ENCODE assay signal across 35 mouse cellular contexts in the genomic region with DNA sequence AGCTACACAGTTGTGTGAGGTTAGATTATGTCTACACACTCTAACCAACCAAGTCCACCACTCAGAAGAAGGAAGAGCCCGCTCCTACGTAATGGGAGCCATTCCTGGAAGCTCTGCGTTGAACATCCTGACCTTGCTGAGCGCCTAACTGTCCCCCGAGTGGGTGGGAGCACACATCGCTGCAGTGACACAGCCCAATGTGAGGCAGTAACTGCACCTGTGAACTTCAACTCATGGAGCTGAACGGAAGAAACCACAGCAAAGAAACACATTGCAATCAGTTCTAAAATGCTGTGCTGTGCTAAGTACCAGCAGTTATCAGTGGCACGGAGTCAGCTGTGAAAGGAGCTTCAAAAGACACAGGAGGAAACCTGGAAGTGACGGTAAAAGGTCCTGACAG. TPM values are rescaled to one million over a fixed set of nuclear protein-coding genes. Genes with fewer than 3 reads are reported as not detected.
A peak's percentile ranks its signal among the peaks of the same experiment; 100 is the strongest.
DNase-seq lines count a peak whose midpoint lies in the region; ATAC-seq lines count a peak whose summit lies in the region.
"Had no signal": no experiment of that assay in that cellular context is flagged by ENCODE, and none has a peak within 500 bp of the region (broad histone marks: within the 10 kb centered on the region; RNA-seq: fewer than 3 reads in every experiment).

No protein-coding gene starts in this region.

- H3K4me1 ChIP-seq in heart, embryonic 16.5 days (ENCODE audit: control insufficient read depth, insufficient read depth, low read length), result no peaks in the 10 kb centered on the region
- peaks cover 9% of the 10 kb centered on the region for H3K4me1 ChIP-seq in heart, embryonic 10.5 days
- H3K4me1 ChIP-seq in brown adipose tissue, adult 24 weeks (ENCODE audit: control insufficient read depth, insufficient read depth, insufficient read length, low read length), result peaks cover 19% of the 10 kb centered on the region
- H3K4me1 ChIP-seq in kidney, embryonic 14.5 days (ENCODE audit: control insufficient read depth, insufficient read depth, low read length), result no peaks in the 10 kb centered on the region
- H3K4me1 ChIP-seq: liver, embryonic 13.5 days; midbrain, embryonic 13.5 days had no signal

- H3K9ac ChIP-seq in heart, embryonic 16.5 days (ENCODE audit: low read length), result no peak overlapping the region
- no peak overlapping the region for H3K9ac ChIP-seq in kidney, embryonic 14.5 days (ENCODE audit: low read depth, low read length)
- H3K9ac ChIP-seq: hindbrain, embryonic 14.5 days; limb, embryonic 15.5 days; liver, embryonic 13.5 days; midbrain, embryonic 13.5 days had no signal

- no peaks in the 10 kb centered on the region for H3K27me3 ChIP-seq in heart, embryonic 16.5 days (ENCODE audit: control insufficient read depth, insufficient read depth, low read length)
- H3K27me3 ChIP-seq in heart, embryonic 10.5 days (ENCODE audit: insufficient read depth, poor library complexity, severe bottlenecking), result peaks cover 6% of the 10 kb centered on the region; the same call in 1 of the 2 replicates
- H3K27me3 ChIP-seq in kidney, embryonic 14.5 days (ENCODE audit: control insufficient read depth, insufficient read depth, low read length), result no peaks in the 10 kb centered on the region
- H3K27me3 ChIP-seq: limb, embryonic 15.5 days; midbrain, embryonic 13.5 days had no signal

- H3K36me3 ChIP-seq in heart, embryonic 16.5 days (ENCODE audit: control insufficient read depth, insufficient read depth), result no peaks in the 10 kb centered on the region
- H3K36me3 ChIP-seq in heart, embryonic 10.5 days, result no peaks in the 10 kb centered on the region
- H3K36me3 ChIP-seq in kidney, embryonic 14.5 days (ENCODE audit: control insufficient read depth, insufficient read depth, low read length), result no peaks in the 10 kb centered on the region
- H3K36me3 ChIP-seq: limb, embryonic 15.5 days; liver, embryonic 13.5 days; midbrain, embryonic 13.5 days had no signal

- no peaks in the 10 kb centered on the region for H3K9me3 ChIP-seq in heart, embryonic 16.5 days (replicated peaks; ENCODE audit: control insufficient read depth, low read length)
- H3K9me3 ChIP-seq in heart, embryonic 10.5 days, result no peaks in the 10 kb centered on the region
- no peaks in the 10 kb centered on the region for H3K9me3 ChIP-seq in kidney, embryonic 14.5 days (ENCODE audit: control insufficient read depth, low read length)
- H3K9me3 ChIP-seq: limb, embryonic 15.5 days; liver, embryonic 13.5 days; midbrain, embryonic 13.5 days had no signal

- no peak for DNase-seq in heart, embryonic 10.5 days (ENCODE audit: low spot score)
- peak; percentile 62 to 77 for DNase-seq in thymus, adult 18-20 months
- peak; percentile 75 for DNase-seq in thymus, postnatal 25 days
- no peak for DNase-seq in left cerebral cortex, adult 8-10 months (ENCODE audit: low spot score in 2 of 2)
- no peak for DNase-seq in testis, postnatal 14 days (ENCODE audit: low spot score)
- DNase-seq: adrenal gland, postnatal 25 days; cerebellum, adult 2 months; cerebellum, postnatal 25 days; heart, postnatal 10 days; kidney, adult 18-20 months; left cerebral cortex, postnatal 4 days; liver, embryonic 13.5 days; lung, adult 18-20 months; lung, postnatal 4 days; retina, postnatal 1 day; right cerebral cortex, postnatal 14 days had no signal

- ATAC-seq in heart, embryonic 16.5 days (replicated peaks; ENCODE audit: extremely low read depth, insufficient read depth, low FRiP score), result peak; percentile 53; the same call in 1 of the 2 replicates
- ATAC-seq in kidney, embryonic 14.5 days (ENCODE audit: low FRiP score, low TSS enrichment), result no peak
- ATAC-seq: forebrain, embryonic 14.5 days; lung, postnatal 0 days; midbrain, embryonic 13.5 days had no signal

- 70% methylated on average over 9 of the region's 9 CpGs for WGBS in heart, embryonic 16.5 days
- WGBS in heart, embryonic 10.5 days, result 80% methylated on average over 9 of the region's 9 CpGs
- 80% methylated on average over 9 of the region's 9 CpGs for WGBS in kidney, embryonic 14.5 days

- no peak overlapping the region for H3K4me2 ChIP-seq in heart, embryonic 16.5 days (ENCODE audit: low read depth, low read length)
- H3K4me2 ChIP-seq in kidney, embryonic 14.5 days (replicated peaks; ENCODE audit: low read depth, low read length), result no peak overlapping the region
- H3K4me2 ChIP-seq: hindbrain, embryonic 14.5 days; limb, embryonic 15.5 days; liver, embryonic 13.5 days; midbrain, embryonic 13.5 days had no signal

- H3K4me3 ChIP-seq in heart, embryonic 16.5 days (ENCODE audit: low read length), result no peak overlapping the region
- no peak overlapping the region for H3K4me3 ChIP-seq in heart, embryonic 10.5 days
- peak overlapping the region; percentile 53 for H3K4me3 ChIP-seq in brown adipose tissue, adult 24 weeks (ENCODE audit: insufficient read depth, low read depth, low read length)
- H3K4me3 ChIP-seq in kidney, embryonic 14.5 days (ENCODE audit: low read length), result no peak overlapping the region
- H3K4me3 ChIP-seq: layer of hippocampus, adult 2 months; limb, embryonic 15.5 days; liver, embryonic 13.5 days; midbrain, embryonic 13.5 days had no signal

- H3K27ac ChIP-seq in heart, embryonic 16.5 days (ENCODE audit: low read length), result no peak overlapping the region
- no peak overlapping the region for H3K27ac ChIP-seq in heart, embryonic 10.5 days
- H3K27ac ChIP-seq in brown adipose tissue, adult 24 weeks (replicated peaks; ENCODE audit: low read depth, low read length), result peak overlapping the region; percentile 88
- no peak overlapping the region for H3K27ac ChIP-seq in kidney, embryonic 14.5 days (ENCODE audit: low read depth, low read length)
- H3K27ac ChIP-seq: hindbrain, embryonic 14.5 days; layer of hippocampus, adult 2 months; limb, embryonic 15.5 days; liver, embryonic 13.5 days; midbrain, embryonic 13.5 days had no signal

RNA-seq across cellular contexts. Expression of gene Tmem255b, which starts 6.8 kb away (rescaled TPM):
- polyA plus RNA-seq in heart, embryonic 16.5 days (2015; fragmentation: Nextera tagmentation; extraction: Ambion mirVana), result 2.3 and 3.1 TPM in 2 replicates
- 0.18 TPM in 1 of 2 replicates, not detected in the other for polyA plus RNA-seq in heart, embryonic 10.5 days (2016; fragmentation: Nextera tagmentation; extraction: Ambion mirVana)
- polyA plus RNA-seq in brown adipose tissue, adult 24 weeks (2012; ENCODE audit: insufficient read depth, insufficient read length, missing spikeins), result 1.4 and 1.7 TPM in 2 replicates
- polyA plus RNA-seq in kidney, embryonic 14.5 days (2014; fragmentation: Nextera tagmentation; extraction: Ambion mirVana), result 0.57 TPM in 1 of 2 replicates, not detected in the other
- total RNA-seq in left cerebral cortex, adult 8-10 months (2022), result 1 to 10 TPM; 3.4 to 5.1 (median 4.1) TPM
- total RNA-seq: hematopoietic stem cell, adult 5-6 weeks; megakaryocyte-erythroid progenitor cell, adult 5-6 weeks had no signal
- polyA plus RNA-seq: forebrain, embryonic 14.5 days; liver, embryonic 13.5 days; midbrain, embryonic 13.5 days had no signal

RNA-seq across cellular contexts. Expression of gene Grk1, which starts 23.3 kb away (rescaled TPM):
- polyA plus RNA-seq in heart, embryonic 16.5 days (2015; fragmentation: Nextera tagmentation; extraction: Ambion mirVana), result 0.03 TPM in 1 of 2 replicates, not detected in the other
- 0.10 TPM in 1 of 2 replicates, not detected in the other for polyA plus RNA-seq in heart, embryonic 10.5 days (2016; fragmentation: Nextera tagmentation; extraction: Ambion mirVana)
- polyA plus RNA-seq in brown adipose tissue, adult 24 weeks (2012; ENCODE audit: insufficient read depth, insufficient read length, missing spikeins), result not detected in 2 replicates
- not detected in 2 replicates for polyA plus RNA-seq in kidney, embryonic 14.5 days (2014; fragmentation: Nextera tagmentation; extraction: Ambion mirVana)
- under 1 TPM in 1 of 4 experiments, not detected in 3; 0.09 TPM for total RNA-seq in left cerebral cortex, adult 8-10 months (2022)
- total RNA-seq: adrenal gland, adult 18-20 months; adrenal gland, postnatal 25 days; gastrocnemius, adult 18-20 months; gastrocnemius, postnatal 4 days; hematopoietic stem cell, adult 5-6 weeks; layer of hippocampus, adult 2 months; layer of hippocampus, postnatal 25 days; left cerebral cortex, postnatal 4 days; megakaryocyte-erythroid progenitor cell, adult 5-6 weeks had no signal
- polyA plus RNA-seq: hindbrain, embryonic 14.5 days; kidney, embryonic 16.5 days; limb, embryonic 15.5 days; liver, embryonic 13.5 days; lung, postnatal 0 days; neural tube, embryonic 14.5 days had no signal

RNA-seq across cellular contexts. Expression of gene Atp4b, which starts 31.5 kb away (rescaled TPM):
- polyA plus RNA-seq in heart, embryonic 16.5 days (2015; fragmentation: Nextera tagmentation; extraction: Ambion mirVana), result not detected in 2 replicates
- not detected in 2 replicates for polyA plus RNA-seq in heart, embryonic 10.5 days (2016; fragmentation: Nextera tagmentation; extraction: Ambion mirVana)
- polyA plus RNA-seq in brown adipose tissue, adult 24 weeks (2012; ENCODE audit: insufficient read depth, insufficient read length, missing spikeins), result 12.8 and 22.6 TPM in 2 replicates
- not detected in 2 replicates for polyA plus RNA-seq in kidney, embryonic 14.5 days (2014; fragmentation: Nextera tagmentation; extraction: Ambion mirVana)
- total RNA-seq in left cerebral cortex, adult 8-10 months (2022), result not detected
- total RNA-seq: adrenal gland, postnatal 25 days; gastrocnemius, adult 18-20 months; gastrocnemius, postnatal 4 days; heart, postnatal 10 days; hematopoietic stem cell, adult 5-6 weeks; layer of hippocampus, adult 2 months; layer of hippocampus, postnatal 25 days; left cerebral cortex, postnatal 4 days had no signal
- polyA plus RNA-seq: brain, embryonic 14.5 days; cerebellum, adult 2 months; embryonic facial prominence, embryonic 11.5 days; forebrain, embryonic 14.5 days; hindbrain, embryonic 14.5 days; kidney, embryonic 16.5 days; limb, embryonic 15.5 days; liver, embryonic 13.5 days; lung, postnatal 0 days; midbrain, embryonic 13.5 days; neural tube, embryonic 14.5 days had no signal

Comparison
In these comparisons a context has a peak if more than half of its experiments do, and no peak if none do; other contexts are left out.
1. DNase-seq: peak in thymus, adult 18-20 months (2 of 2) and thymus, postnatal 25 days (single experiment); none in heart, embryonic 10.5 days (single experiment), left cerebral cortex, adult 8-10 months (0 of 2) and testis, postnatal 14 days (single experiment).
2. RNA of gene Atp4b, which starts 31.5 kb away (polyA plus RNA-seq): 12.8 to 22.6 TPM in brown adipose tissue, adult 24 weeks; not detected in kidney, embryonic 14.5 days, not detected in heart, embryonic 16.5 days and not detected in heart, embryonic 10.5 days; every median in the first group is over 10 times any median in the second.